Mouse (Mus musculus) left cerebral cortex, adult 11 months (tissue): Measurements from ENCODE around the gene Hist1h2bc.
"Not testable (repeated sequence)": the region's sequence is repeated elsewhere in the genome, so short reads cannot be mapped to it uniquely, and the experiment has no call there.

ENCODE experiments used
- DNase-seq: peaks from one replicate; pipeline ENCODE4 v3.0.0; 2022; ENCODE audit warnings: low spot score

The Hist1h2bc gene

GRCm38 (mm10) chr13:23683755-23684281, at the start of gene Hist1h2bc, which contains the start of gene Hist1h2ac:
Gene Hist1h2bc, plus strand, starts transcription at chr13:23684199.
Gene Hist1h2ac, minus strand, starts transcription at chr13:23683948.
- peak; percentile 95 for DNase-seq

- DNase-seq = no peak
These were observed 24.2 kb upstream of the Hist1h2bc start for GRCm38 (mm10) chr13:23659636-23660366.

- no peak for DNase-seq
These were observed 21.5 kb upstream of the Hist1h2bc start for GRCm38 (mm10) chr13:23662536-23662935.

- DNase-seq = no peak
These were observed 1.9 kb upstream of the Hist1h2bc start for GRCm38 (mm10) chr13:23681990-23682582.

GRCm38 (mm10) chr13:23682623-23682946, 1.4 kb upstream of the Hist1h2bc start:
- DNase-seq = no peak

GRCm38 (mm10) chr13:23682947-23683754, 848 bp upstream of the Hist1h2bc start:
- not testable (repeated sequence) for DNase-seq

- DNase-seq = not testable (repeated sequence)
These were observed 421 bp downstream of the Hist1h2bc start for GRCm38 (mm10) chr13:23684295-23684945.

GRCm38 (mm10) chr13:23685121-23685861, 1.3 kb downstream of the Hist1h2bc start:
- no peak for DNase-seq

- no peak for DNase-seq
These were observed 2.0 kb downstream of the Hist1h2bc start for GRCm38 (mm10) chr13:23685966-23686365.

GRCm38 (mm10) chr13:23687181-23687580, 3.2 kb downstream of the Hist1h2bc start:
- DNase-seq = no peak

- DNase-seq = no peak
These were observed 3.9 kb downstream of the Hist1h2bc start for GRCm38 (mm10) chr13:23687907-23688306.

- DNase-seq = no peak
These were observed 5.0 kb downstream of the Hist1h2bc start for GRCm38 (mm10) chr13:23688956-23689355.

GRCm38 (mm10) chr13:23689459-23689858, 5.5 kb downstream of the Hist1h2bc start:
- DNase-seq = no peak

- DNase-seq = no peak
These were observed 9.9 kb downstream of the Hist1h2bc start for GRCm38 (mm10) chr13:23693856-23694440.

- no peak for DNase-seq
These were observed 11.0 kb downstream of the Hist1h2bc start for GRCm38 (mm10) chr13:23694956-23695355.

- no peak for DNase-seq
These were observed 11.5 kb downstream of the Hist1h2bc start, which contains the start of gene Hist1h1t for GRCm38 (mm10) chr13:23695514-23695913. Gene Hist1h1t, plus strand, starts transcription at chr13:23695814.

- DNase-seq = no peak
These were observed 12.1 kb downstream of the Hist1h2bc start for GRCm38 (mm10) chr13:23696061-23696474.

- no peak for DNase-seq
These were observed 13.7 kb downstream of the Hist1h2bc start for GRCm38 (mm10) chr13:23697491-23698299.

GRCm38 (mm10) chr13:23698300-23698693, 14.3 kb downstream of the Hist1h2bc start, which contains the start of gene Hist1h4c:
Gene Hist1h4c, minus strand, starts transcription at chr13:23698454.
- DNase-seq = peak; percentile 98

GRCm38 (mm10) chr13:23698996-23699395, 15.0 kb downstream of the Hist1h2bc start:
- DNase-seq = no peak
